Mouse (Mus musculus): ENCODE results near the gene Dnase1l2.

The Dnase1l2 gene

DNA sequence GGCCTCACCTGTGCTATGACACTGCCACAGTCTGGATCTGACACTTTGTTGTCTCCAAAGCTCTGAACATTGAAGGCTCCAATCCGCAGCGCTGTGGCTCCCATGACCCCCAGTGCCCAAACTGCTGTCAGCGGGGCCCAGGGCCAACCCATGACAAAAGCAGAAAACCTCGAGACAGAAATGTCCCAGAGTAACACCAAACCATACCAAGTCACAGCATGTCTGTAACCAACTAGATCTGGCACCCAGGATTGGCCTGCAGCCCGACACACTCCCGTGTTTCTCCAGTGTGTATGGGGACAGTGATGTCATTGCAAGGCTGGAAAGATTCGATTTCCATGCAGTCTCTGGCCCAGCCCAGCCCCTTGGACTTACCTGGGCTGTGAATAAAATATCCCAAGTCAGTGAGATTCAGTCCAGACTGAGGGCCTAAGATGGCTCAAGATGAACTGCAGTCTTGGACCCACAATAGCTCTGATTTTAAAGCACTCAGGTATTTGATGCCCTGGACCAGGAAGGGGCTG lies at the start of gene Dnase1l2:
Gene Dnase1l2 (minus strand): TSS at position 474 of the 524 bp plus-strand sequence.
- DNase-seq, result no peak

DNA sequence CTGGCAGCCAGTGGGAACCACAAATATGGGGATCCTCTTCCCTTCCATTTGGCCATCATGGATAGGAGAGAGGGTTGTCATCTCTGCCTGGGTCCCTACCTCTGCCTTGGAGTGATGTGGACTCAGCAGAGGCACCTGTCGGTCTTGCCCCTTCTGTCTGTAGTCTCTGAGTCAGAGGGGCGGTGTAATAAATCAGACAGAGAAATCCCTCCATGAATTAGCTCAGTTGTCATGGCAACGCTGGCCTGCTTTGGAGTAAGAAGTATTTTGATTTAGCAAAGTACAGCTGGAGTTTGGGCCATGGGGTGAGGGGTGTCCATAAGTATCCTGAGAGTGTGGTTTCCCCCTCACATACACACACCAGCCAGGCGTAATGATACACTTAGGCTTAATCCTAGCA lies 47.5 kb upstream of the Dnase1l2 start:
- no peak for DNase-seq

- peak; percentile 34 for DNase-seq
Measured at GRCm38 (mm10) chr17:24489265-24490030, 46.5 kb upstream of the Dnase1l2 start.

GRCm38 (mm10) chr17:24488662-24489264 lies 45.9 kb upstream of the Dnase1l2 start:
- peak; percentile 57 for DNase-seq

DNA sequence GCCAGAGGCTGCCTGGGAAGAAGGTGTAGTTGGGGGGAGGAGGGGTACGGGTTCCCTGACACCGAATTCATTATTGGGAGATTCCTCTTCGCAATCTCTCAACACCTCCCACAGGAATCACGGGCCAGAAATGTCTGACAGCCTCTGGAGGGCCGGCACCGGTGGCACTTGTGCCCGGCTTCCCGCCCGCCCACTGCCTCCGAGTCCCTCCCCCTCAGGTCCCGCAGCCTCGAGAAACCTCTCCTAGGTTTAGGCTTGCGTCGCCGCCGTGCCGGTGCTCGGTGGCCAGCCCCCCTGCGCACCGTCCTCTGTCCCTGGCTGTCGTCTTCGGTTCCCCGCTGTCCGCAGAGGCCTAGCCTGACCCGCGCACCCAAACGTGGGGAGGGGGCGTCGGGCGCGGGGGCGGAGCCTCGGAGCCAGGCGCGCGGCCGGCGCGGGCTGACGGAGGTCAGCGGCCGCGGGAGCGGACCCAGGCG lies 45.3 kb upstream of the Dnase1l2 start, which contains the start of gene Caskin1:
Gene Caskin1 (plus strand): TSS at position 416 of the 476 bp plus-strand sequence.
- peak; percentile 66 for DNase-seq

DNA sequence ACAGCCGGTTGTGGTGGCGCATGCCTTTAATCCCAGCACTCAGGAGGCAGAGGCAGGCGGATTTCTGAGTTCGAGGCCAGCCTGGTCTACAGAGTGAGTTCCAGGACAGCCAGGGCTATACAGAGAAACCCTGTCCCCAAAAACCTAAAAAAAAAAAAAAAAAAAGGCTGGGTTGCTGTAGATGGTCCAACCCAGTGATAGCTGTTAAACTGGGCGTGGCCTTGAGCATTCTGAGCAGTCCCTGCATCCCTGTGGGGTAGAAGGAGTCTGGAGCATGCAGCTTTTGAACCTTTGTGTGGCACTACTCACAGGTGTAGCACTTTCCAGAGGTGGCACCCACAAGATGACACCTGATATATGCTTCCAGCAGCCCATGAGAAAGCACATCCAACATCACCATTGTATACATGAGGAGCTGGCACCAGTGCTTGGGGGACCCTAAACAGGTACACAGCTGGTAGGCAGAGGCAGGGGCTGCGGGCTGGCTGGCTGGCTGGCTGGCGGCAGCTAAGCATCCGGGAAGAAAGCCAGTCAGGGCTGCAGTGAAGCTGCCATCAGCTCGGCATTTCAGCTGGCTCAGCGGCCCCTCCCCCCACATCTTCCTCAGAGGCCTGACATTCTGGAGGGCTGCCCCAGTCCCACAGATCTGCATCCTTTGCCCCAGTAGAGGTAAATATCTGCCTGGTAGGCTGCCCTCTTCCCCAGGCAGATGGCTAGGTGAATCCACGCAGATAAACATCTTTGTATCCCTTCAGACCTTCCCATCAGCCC lies 42.4 kb upstream of the Dnase1l2 start:
- peak; percentile 34 for DNase-seq

GRCm38 (mm10) chr17:24483495-24483894 lies 40.6 kb upstream of the Dnase1l2 start:
- no peak for DNase-seq

DNA sequence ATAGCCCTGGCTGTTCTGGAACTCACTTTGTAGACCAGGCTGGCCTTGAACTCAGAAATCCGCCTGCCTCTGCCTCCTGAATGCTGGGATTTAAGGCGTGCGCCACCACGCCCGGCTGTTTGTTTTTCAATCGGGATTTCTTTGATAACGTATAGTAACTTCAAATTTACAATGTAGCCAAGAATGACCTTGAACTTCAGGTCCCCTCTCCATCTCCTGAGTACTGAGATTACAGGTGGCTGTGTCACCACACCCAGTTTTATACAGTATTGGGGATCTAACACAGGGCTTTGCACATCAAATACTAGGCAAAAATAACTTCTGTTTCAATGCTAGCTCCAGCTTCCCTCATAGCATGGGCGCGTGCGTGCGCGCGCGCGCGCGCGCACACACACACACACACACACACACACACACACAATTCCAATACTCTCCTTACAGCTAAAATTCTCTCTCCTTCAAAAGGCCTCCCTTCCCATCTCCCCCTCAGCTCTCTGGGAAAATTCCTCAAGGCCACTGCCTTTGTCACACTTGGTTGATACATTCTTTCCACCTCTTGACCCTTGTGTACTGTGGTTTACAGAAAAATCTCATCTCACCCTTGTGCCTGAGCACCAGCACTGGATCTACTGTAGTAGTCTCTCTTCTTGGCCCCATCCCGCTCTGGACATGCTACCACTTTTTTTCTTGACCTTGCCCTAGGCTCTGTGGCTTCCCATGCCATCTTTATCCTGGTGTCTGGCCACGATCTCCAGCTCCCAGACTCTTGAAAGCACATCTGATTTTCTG lies 38.3 kb upstream of the Dnase1l2 start:
- no peak for DNase-seq

GRCm38 (mm10) chr17:24480201-24480826 lies 37.4 kb upstream of the Dnase1l2 start:
- no peak for DNase-seq

- no peak for DNase-seq
Measured at GRCm38 (mm10) chr17:24479431-24479830, 36.5 kb upstream of the Dnase1l2 start.

DNA sequence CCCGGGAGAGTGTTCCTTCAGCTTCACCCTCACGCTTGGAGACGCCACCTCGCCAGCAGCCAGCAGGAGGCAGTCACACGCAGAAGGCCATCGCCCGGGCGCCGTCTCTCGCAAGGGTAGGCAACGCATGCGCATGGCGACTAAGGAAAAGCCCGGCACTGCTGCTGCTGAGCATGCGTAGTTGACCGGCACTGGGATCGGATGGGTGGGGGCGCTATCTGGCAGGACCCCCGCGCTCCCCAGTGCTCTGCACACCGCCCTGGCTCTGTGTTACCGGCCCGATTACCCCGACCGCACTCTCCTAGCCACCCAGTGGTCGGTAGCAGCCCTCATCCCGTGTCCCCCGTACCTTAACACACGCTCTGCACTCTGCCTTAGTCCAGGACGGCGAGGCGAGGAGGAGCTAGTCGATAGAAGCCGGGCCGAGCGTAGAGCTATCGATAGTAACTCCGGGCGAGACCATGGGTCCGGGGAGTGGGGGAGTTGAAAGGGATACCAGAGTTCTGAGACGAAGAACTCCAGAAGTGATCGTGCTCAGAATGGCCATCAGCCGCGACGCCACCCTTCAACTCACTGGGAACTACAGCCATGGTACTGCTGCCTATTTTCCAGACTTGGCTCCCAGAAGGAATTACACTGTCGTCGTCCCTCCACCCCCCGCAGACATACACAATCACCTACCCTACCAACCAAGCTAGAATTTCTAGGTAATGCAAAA lies 35.9 kb upstream of the Dnase1l2 start, which contains the start of gene Mlst8:
Gene Mlst8 (minus strand): TSS at position 416 of the 718 bp plus-strand sequence.
- peak; percentile 98 for DNase-seq

DNA sequence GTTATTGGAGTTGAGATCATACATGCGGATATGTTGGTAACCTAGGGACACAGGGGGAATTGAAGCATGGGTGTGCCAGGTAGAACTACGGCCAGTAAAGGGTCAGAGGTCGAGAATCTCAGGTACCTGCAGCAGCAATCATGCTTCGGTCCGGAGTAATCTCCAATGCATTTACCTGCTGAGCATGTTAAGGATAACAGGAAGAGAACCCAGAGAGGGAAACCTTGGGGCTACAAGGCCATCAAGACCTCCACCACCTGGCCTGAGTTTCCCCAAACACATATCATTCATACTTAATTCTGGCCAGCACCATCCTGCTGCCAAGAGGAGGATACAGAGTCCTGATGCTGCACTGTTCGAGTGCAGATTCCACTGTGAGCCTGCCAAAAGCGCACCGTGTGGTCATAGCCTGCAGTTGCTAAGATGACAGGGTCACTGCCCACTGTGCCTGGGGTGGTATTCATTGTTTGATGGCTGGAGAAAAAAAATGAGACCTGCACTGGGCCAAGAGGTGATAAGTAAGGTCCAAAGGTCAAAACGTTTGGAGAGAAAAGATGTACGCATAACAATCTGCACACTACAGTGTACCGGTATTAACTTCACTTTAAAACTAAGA lies 35.2 kb upstream of the Dnase1l2 start:
- peak; percentile 48 for DNase-seq

DNA sequence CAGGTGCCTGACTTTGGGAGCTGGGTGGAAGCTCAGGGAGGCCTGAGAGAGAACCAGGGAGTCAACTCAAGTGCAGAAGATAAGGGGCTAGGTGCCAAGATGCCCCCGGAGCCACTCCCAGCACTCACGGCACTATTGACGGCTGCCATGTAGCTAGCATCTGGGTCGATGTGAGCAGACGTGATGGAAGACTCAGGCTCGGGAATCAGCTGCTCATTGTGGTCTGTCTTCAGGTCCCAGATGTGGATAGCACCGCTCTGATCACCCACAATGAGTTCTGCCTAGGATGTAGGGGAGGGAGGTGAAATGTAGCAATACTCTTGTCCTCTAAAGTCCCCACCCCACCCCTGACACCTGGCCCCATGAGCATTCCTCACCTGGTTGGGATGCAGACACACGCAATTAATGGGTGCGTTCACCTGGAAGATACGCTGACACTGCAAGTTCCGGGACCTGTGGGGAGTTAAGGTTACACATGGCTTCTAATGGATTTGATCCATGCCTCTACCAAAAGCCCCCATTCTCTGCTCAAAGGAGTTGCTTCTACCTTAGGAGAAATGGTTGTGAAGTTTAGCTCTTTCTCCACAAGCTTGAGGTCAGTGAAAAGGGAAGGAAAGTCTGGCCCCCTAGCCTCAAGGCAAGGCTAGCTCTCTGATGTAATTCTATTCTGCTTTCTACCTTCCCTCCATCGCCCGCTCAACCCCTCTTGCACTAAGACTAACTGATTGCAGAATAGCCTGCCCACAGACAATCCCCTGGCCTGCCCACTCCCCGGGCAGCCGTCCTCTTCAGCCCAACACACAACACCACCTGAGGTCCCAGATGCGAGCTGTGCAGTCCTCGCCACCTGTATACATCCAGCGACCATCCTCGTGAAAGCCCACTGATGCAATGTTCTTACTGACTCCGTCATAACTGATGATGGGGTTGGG lies 34.4 kb upstream of the Dnase1l2 start:
- peak; percentile 42 for DNase-seq

GRCm38 (mm10) chr17:24476022-24476776 lies 33.3 kb upstream of the Dnase1l2 start:
- no peak for DNase-seq

- no peak for DNase-seq
Measured at GRCm38 (mm10) chr17:24475586-24475985, 32.7 kb upstream of the Dnase1l2 start.

DNA sequence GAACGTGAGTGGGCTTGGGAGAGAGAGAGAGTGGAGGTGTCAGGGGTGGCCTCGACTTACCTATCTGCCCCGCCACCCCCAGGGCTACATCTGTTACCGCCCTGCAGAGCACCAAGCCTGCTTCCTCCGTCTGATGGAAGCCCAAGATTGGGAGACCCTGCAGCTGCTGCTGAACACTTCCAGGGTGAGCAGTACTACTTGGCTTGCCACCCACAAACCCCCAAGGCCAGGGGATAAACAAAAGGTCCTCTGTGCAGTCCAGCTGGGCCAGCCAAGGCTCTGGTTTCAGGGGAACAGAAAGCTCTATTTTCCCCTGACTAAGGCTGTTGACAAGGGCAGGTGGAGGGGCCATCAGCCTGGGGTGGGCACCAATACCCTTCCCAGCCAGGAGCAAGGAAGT lies 31.7 kb upstream of the Dnase1l2 start:
- DNase-seq, result peak; percentile 35

DNA sequence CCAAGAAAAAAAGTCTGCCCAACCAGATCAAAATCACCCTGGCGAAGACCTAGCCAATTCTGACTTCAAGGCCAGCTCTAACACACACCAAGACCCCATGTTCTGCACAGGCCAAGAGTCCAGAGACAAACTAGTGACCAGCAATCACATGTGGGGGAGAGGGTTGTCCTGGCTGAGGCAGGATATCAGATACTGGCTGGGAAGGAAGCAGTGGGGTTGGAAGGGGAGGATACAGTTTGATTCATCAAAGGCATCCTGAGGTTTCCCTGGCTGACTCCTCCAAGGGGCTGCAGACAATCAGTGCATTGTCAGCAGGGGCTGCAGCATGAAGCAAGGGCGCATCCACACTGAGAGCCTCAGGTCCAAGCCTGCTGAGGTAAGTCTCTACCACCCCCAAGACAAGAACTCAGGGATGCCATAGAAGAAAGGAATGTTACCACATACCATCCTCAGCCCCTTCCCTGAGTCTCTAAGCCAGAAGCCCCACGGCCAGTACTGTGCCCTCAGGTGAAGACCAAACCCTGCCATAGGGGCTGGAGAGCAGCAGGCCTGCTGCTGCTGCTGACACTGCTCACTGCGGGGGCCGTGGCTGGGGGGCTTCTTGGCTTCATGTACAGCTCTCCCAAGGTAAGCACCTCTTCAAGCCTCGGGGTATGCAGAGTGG lies 30.8 kb upstream of the Dnase1l2 start, which contains the start of gene Bricd5:
Gene Bricd5 (plus strand): TSS at position 273 of the 664 bp plus-strand sequence.
- DNase-seq, result no peak

GRCm38 (mm10) chr17:24472512-24472911 lies 29.6 kb upstream of the Dnase1l2 start:
- DNase-seq, result peak; percentile 62

Data from cerebellum, adult 11 months (tissue).